Comparison of ENCODE assay signal across 18 mouse cellular contexts in genomic region chr19:34568988-34569895, GRCm38 (mm10). TPM values are rescaled to one million over a fixed set of nuclear protein-coding genes. Genes with fewer than 3 reads are reported as not detected.
A peak's percentile ranks its signal among the peaks of the same experiment; 100 is the strongest.
DNase-seq lines count a peak whose midpoint lies in the region; ATAC-seq and TF ChIP-seq lines count a peak whose summit lies in the region.
"Had no signal": no experiment of that assay in that cellular context is flagged by ENCODE, and none has a peak within 500 bp of the region (broad histone marks: within the 10 kb centered on the region; RNA-seq: fewer than 3 reads in every experiment).

No protein-coding gene starts in this region.

- no peak for ATAC-seq in heart, embryonic 13.5 days (ENCODE audit: extremely low read depth, insufficient number of reproducible peaks, low FRiP score, low TSS enrichment)
- ATAC-seq in limb, embryonic 12.5 days (ENCODE audit: insufficient number of reproducible peaks, insufficient read depth, low FRiP score, low TSS enrichment, low read depth) = no peak
- ATAC-seq in hindbrain, embryonic 16.5 days = no peak
- no peak for ATAC-seq in intestine, embryonic 15.5 days

- TF ChIP-seq POLR2A in lung, adult 2 months (IDR thresholded peaks at IDR 0.05; ENCODE audit: borderline replicate concordance, extremely low read depth, low read depth, low read length) = no peak
- no peak for TF ChIP-seq POLR2A in small intestine, adult 2 months (IDR thresholded peaks at IDR 0.05; ENCODE audit: low read depth, low read length)

- H3K9me3 ChIP-seq in heart, embryonic 13.5 days = no peaks in the 10 kb centered on the region
- H3K9me3 ChIP-seq in limb, embryonic 12.5 days = no peaks in the 10 kb centered on the region
- no peaks in the 10 kb centered on the region for H3K9me3 ChIP-seq in hindbrain, embryonic 16.5 days (ENCODE audit: control insufficient read depth, low read length)
- no peaks in the 10 kb centered on the region for H3K9me3 ChIP-seq in intestine, embryonic 15.5 days
- H3K9me3 ChIP-seq: embryonic facial prominence, embryonic 15.5 days; forebrain, embryonic 12.5 days; neural tube, embryonic 13.5 days had no signal

- peaks cover 10% of the 10 kb centered on the region; the same call in 1 of the 2 replicates for H3K36me3 ChIP-seq in heart, embryonic 13.5 days
- H3K36me3 ChIP-seq in limb, embryonic 12.5 days = peaks cover 5% of the 10 kb centered on the region; the same call in 1 of the 2 replicates
- H3K36me3 ChIP-seq in small intestine, adult 2 months (ENCODE audit: control insufficient read depth, insufficient read depth, low read length) = no peaks in the 10 kb centered on the region; the same call in 1 of the 2 replicates
- no peaks in the 10 kb centered on the region for H3K36me3 ChIP-seq in hindbrain, embryonic 16.5 days (ENCODE audit: control insufficient read depth, insufficient read depth, low read length)
- H3K36me3 ChIP-seq in intestine, embryonic 15.5 days = no peaks in the 10 kb centered on the region
- H3K36me3 ChIP-seq: forebrain, embryonic 12.5 days; neural tube, embryonic 13.5 days had no signal

- 70% methylated on average over 7 of the region's 7 CpGs for WGBS in heart, embryonic 13.5 days
- WGBS in lung, adult 2 months = 54% methylated on average over 7 of the region's 7 CpGs
- WGBS in limb, embryonic 12.5 days = 47% methylated on average over 7 of the region's 7 CpGs
- 45% methylated on average over 7 of the region's 7 CpGs for WGBS in small intestine, adult 2 months
- 79% methylated on average over 7 of the region's 7 CpGs for WGBS in hindbrain, embryonic 16.5 days
- 50% methylated on average over 7 of the region's 7 CpGs for WGBS in intestine, embryonic 15.5 days

- H3K27ac ChIP-seq in heart, embryonic 13.5 days (replicated peaks) = 0 out of 2 replicates have a peak overlapping the region, but pooled peaks have one; percentile 1
- H3K27ac ChIP-seq in limb, embryonic 12.5 days = peak overlapping the region; percentile 1; the same call in 1 of the 2 replicates
- H3K27ac ChIP-seq in small intestine, adult 2 months (ENCODE audit: insufficient read depth, low read depth, low read length) = peak overlapping the region; percentile 25; the same call in 1 of the 2 replicates
- H3K27ac ChIP-seq in hindbrain, embryonic 16.5 days (ENCODE audit: low read depth, low read length) = no peak overlapping the region
- no peak overlapping the region for H3K27ac ChIP-seq in intestine, embryonic 15.5 days
- H3K27ac ChIP-seq: embryonic facial prominence, embryonic 15.5 days; forebrain, embryonic 12.5 days; liver, embryonic 14.5 days; neural tube, embryonic 13.5 days had no signal

- no peak for TF ChIP-seq CTCF in lung, adult 2 months (IDR thresholded peaks at IDR 0.05; ENCODE audit: insufficient read depth, low read length)
- TF ChIP-seq CTCF in small intestine, adult 2 months (IDR thresholded peaks at IDR 0.05; ENCODE audit: extremely low read depth, insufficient read length, insufficient replicate concordance, low read depth, low read length) = no peak

- H3K9ac ChIP-seq in heart, embryonic 13.5 days = no peak overlapping the region
- no peak overlapping the region for H3K9ac ChIP-seq in limb, embryonic 12.5 days (replicated peaks)
- no peak overlapping the region for H3K9ac ChIP-seq in hindbrain, embryonic 16.5 days (ENCODE audit: low read depth, low read length)
- H3K9ac ChIP-seq in intestine, embryonic 15.5 days = no peak overlapping the region
- H3K9ac ChIP-seq: embryonic facial prominence, embryonic 15.5 days; forebrain, embryonic 12.5 days; liver, embryonic 14.5 days; neural tube, embryonic 13.5 days had no signal

- intact Hi-C loops in heart, postnatal 25 days (cut with DNase I) = no loop called here

- H3K4me3 ChIP-seq in heart, embryonic 13.5 days = no peak overlapping the region
- H3K4me3 ChIP-seq in lung, adult 2 months (replicated peaks; ENCODE audit: extremely low read depth, low read depth, low read length) = no peak overlapping the region
- H3K4me3 ChIP-seq in limb, embryonic 12.5 days (replicated peaks) = no peak overlapping the region
- H3K4me3 ChIP-seq in small intestine, adult 2 months (ENCODE audit: low read depth, low read length) = no peak overlapping the region
- no peak overlapping the region for H3K4me3 ChIP-seq in hindbrain, embryonic 16.5 days (ENCODE audit: low read length)
- no peak overlapping the region for H3K4me3 ChIP-seq in intestine, embryonic 15.5 days (replicated peaks)
- H3K4me3 ChIP-seq: embryonic facial prominence, embryonic 15.5 days; forebrain, embryonic 12.5 days; neural tube, embryonic 13.5 days had no signal

- peaks cover 14% of the 10 kb centered on the region for H3K4me1 ChIP-seq in heart, embryonic 13.5 days
- H3K4me1 ChIP-seq in lung, adult 2 months (ENCODE audit: control insufficient read depth, insufficient read depth, low read length) = no peaks in the 10 kb centered on the region; the same call in none of the 2 replicates
- H3K4me1 ChIP-seq in limb, embryonic 12.5 days (replicated peaks) = peaks cover 16% of the 10 kb centered on the region; the same call in 1 of the 2 replicates
- H3K4me1 ChIP-seq in small intestine, adult 2 months (ENCODE audit: control insufficient read depth, insufficient read depth, insufficient read length, low read length) = peaks cover 11% of the 10 kb centered on the region; the same call in 1 of the 2 replicates
- no peaks in the 10 kb centered on the region for H3K4me1 ChIP-seq in hindbrain, embryonic 16.5 days (ENCODE audit: control insufficient read depth, insufficient read depth, low read depth, low read length)
- no peaks in the 10 kb centered on the region for H3K4me1 ChIP-seq in intestine, embryonic 15.5 days (replicated peaks)
- H3K4me1 ChIP-seq: embryonic facial prominence, embryonic 15.5 days; forebrain, embryonic 12.5 days had no signal

- H3K27me3 ChIP-seq in heart, embryonic 13.5 days (replicated peaks) = no peaks in the 10 kb centered on the region
- H3K27me3 ChIP-seq in limb, embryonic 12.5 days = no peaks in the 10 kb centered on the region
- H3K27me3 ChIP-seq in small intestine, adult 2 months (ENCODE audit: control insufficient read depth, insufficient read depth, low read length) = no peaks in the 10 kb centered on the region
- H3K27me3 ChIP-seq in hindbrain, embryonic 16.5 days (replicated peaks; ENCODE audit: control insufficient read depth, insufficient read depth, low read length) = no peaks in the 10 kb centered on the region
- H3K27me3 ChIP-seq in intestine, embryonic 15.5 days (replicated peaks) = no peaks in the 10 kb centered on the region
- H3K27me3 ChIP-seq: embryonic facial prominence, embryonic 15.5 days; forebrain, embryonic 12.5 days; neural tube, embryonic 13.5 days had no signal

- no peak overlapping the region for H3K4me2 ChIP-seq in heart, embryonic 13.5 days
- H3K4me2 ChIP-seq in limb, embryonic 12.5 days = no peak overlapping the region
- no peak overlapping the region for H3K4me2 ChIP-seq in hindbrain, embryonic 16.5 days (ENCODE audit: low read length)
- no peak overlapping the region for H3K4me2 ChIP-seq in intestine, embryonic 15.5 days (replicated peaks)
- H3K4me2 ChIP-seq: embryonic facial prominence, embryonic 15.5 days; forebrain, embryonic 12.5 days; neural tube, embryonic 13.5 days had no signal

- no peak for DNase-seq in heart, postnatal 25 days (ENCODE audit: low spot score)
- peak; percentile 58 to 62 for DNase-seq in lung, adult 18-20 months
- no peak for DNase-seq in lung, adult 2 months
- DNase-seq: cerebellum, adult 9-10 months; heart, postnatal 14 days; thymus, adult 18-20 months had no signal

RNA-seq across cellular contexts. Expression of gene Ifit3, which starts 14.1 kb away (rescaled TPM):
- polyA plus RNA-seq in heart, embryonic 13.5 days (2015; fragmentation: Nextera tagmentation; extraction: Ambion mirVana) = 1.5 and 1.6 TPM in 2 replicates
- total RNA-seq in heart, postnatal 25 days (2021) = 1 to 10 TPM; 3.8 to 4.0 TPM
- polyA plus RNA-seq in lung, adult 2 months (2012; rRNA removed) = 7.2 and 14.0 TPM in 2 replicates
- polyA plus RNA-seq in limb, embryonic 12.5 days (2016; fragmentation: Nextera tagmentation; extraction: Ambion mirVana) = 2.1 and 3.6 TPM in 2 replicates
- 0.38 and 2.7 TPM in 2 replicates for polyA plus RNA-seq in small intestine, adult 2 months (2012; rRNA removed)
- polyA plus RNA-seq in hindbrain, embryonic 16.5 days (2015; fragmentation: Nextera tagmentation; extraction: Ambion mirVana) = 1.1 and 2.3 TPM in 2 replicates
- 0.81 and 1.5 TPM in 2 replicates for polyA plus RNA-seq in intestine, embryonic 15.5 days (2015; fragmentation: Nextera tagmentation; extraction: Ambion mirVana)

RNA-seq across cellular contexts. Expression of gene Ifit2, which starts 18.7 kb away (rescaled TPM):
- polyA plus RNA-seq in heart, embryonic 13.5 days (2015; fragmentation: Nextera tagmentation; extraction: Ambion mirVana) = 6.2 and 8.0 TPM in 2 replicates
- total RNA-seq in heart, postnatal 25 days (2021) = 1 to 10 TPM; 3.5 to 3.6 TPM
- polyA plus RNA-seq in lung, adult 2 months (2012; rRNA removed) = 3.8 and 6.3 TPM in 2 replicates
- 9.0 and 10.3 TPM in 2 replicates for polyA plus RNA-seq in limb, embryonic 12.5 days (2016; fragmentation: Nextera tagmentation; extraction: Ambion mirVana)
- 0.08 and 0.25 TPM in 2 replicates for polyA plus RNA-seq in small intestine, adult 2 months (2012; rRNA removed)
- 7.0 and 7.2 TPM in 2 replicates for polyA plus RNA-seq in hindbrain, embryonic 16.5 days (2015; fragmentation: Nextera tagmentation; extraction: Ambion mirVana)
- polyA plus RNA-seq in intestine, embryonic 15.5 days (2015; fragmentation: Nextera tagmentation; extraction: Ambion mirVana) = 6.3 and 6.7 TPM in 2 replicates

RNA-seq across cellular contexts. Expression of gene Ifit1bl1, which starts 32.5 kb away (rescaled TPM):
- 1.5 and 1.6 TPM in 2 replicates for polyA plus RNA-seq in heart, embryonic 13.5 days (2015; fragmentation: Nextera tagmentation; extraction: Ambion mirVana)
- total RNA-seq in heart, postnatal 25 days (2021) = 1 to 10 TPM in 1 of 2 experiments, under 1 TPM in 1; 0.84 to 1.2 TPM
- 0.78 and 1.1 TPM in 2 replicates for polyA plus RNA-seq in lung, adult 2 months (2012; rRNA removed)
- polyA plus RNA-seq in limb, embryonic 12.5 days (2016; fragmentation: Nextera tagmentation; extraction: Ambion mirVana) = 0.21 and 0.40 TPM in 2 replicates
- polyA plus RNA-seq in small intestine, adult 2 months (2012; rRNA removed) = 6.3 and 8.4 TPM in 2 replicates
- polyA plus RNA-seq in hindbrain, embryonic 16.5 days (2015; fragmentation: Nextera tagmentation; extraction: Ambion mirVana) = 1.4 TPM in 2 replicates
- polyA plus RNA-seq in intestine, embryonic 15.5 days (2015; fragmentation: Nextera tagmentation; extraction: Ambion mirVana) = 0.53 and 0.59 TPM in 2 replicates
- total RNA-seq: ES-E14; megakaryocyte-erythroid progenitor cell, adult 5-6 weeks had no signal

RNA-seq across cellular contexts. Expression of gene Ifit3b, which starts 38.5 kb away (rescaled TPM):
- 0.37 and 1.0 TPM in 2 replicates for polyA plus RNA-seq in heart, embryonic 13.5 days (2015; fragmentation: Nextera tagmentation; extraction: Ambion mirVana)
- 1 to 10 TPM; 1.1 TPM for total RNA-seq in heart, postnatal 25 days (2021)
- 2.1 and 4.5 TPM in 2 replicates for polyA plus RNA-seq in lung, adult 2 months (2012; rRNA removed)
- 0.67 and 1.1 TPM in 2 replicates for polyA plus RNA-seq in limb, embryonic 12.5 days (2016; fragmentation: Nextera tagmentation; extraction: Ambion mirVana)
- polyA plus RNA-seq in small intestine, adult 2 months (2012; rRNA removed) = 0.20 and 0.90 TPM in 2 replicates
- polyA plus RNA-seq in hindbrain, embryonic 16.5 days (2015; fragmentation: Nextera tagmentation; extraction: Ambion mirVana) = 0.14 and 0.25 TPM in 2 replicates
- 0.23 and 0.29 TPM in 2 replicates for polyA plus RNA-seq in intestine, embryonic 15.5 days (2015; fragmentation: Nextera tagmentation; extraction: Ambion mirVana)
- total RNA-seq: ES-E14; granulocyte monocyte progenitor cell, adult 5-6 weeks; megakaryocyte-erythroid progenitor cell, adult 5-6 weeks had no signal

RNA-seq across cellular contexts. Expression of gene Lipa, which starts 42.0 kb away (rescaled TPM):
- polyA plus RNA-seq in heart, embryonic 13.5 days (2015; fragmentation: Nextera tagmentation; extraction: Ambion mirVana) = 31.1 and 33.9 TPM in 2 replicates
- total RNA-seq in heart, postnatal 25 days (2021) = 10 to 100 TPM; 21.0 to 25.6 TPM
- 31.1 and 47.2 TPM in 2 replicates for polyA plus RNA-seq in lung, adult 2 months (2012; rRNA removed)
- polyA plus RNA-seq in limb, embryonic 12.5 days (2016; fragmentation: Nextera tagmentation; extraction: Ambion mirVana) = 25.9 and 27.9 TPM in 2 replicates
- 17.9 and 21.7 TPM in 2 replicates for polyA plus RNA-seq in small intestine, adult 2 months (2012; rRNA removed)
- polyA plus RNA-seq in hindbrain, embryonic 16.5 days (2015; fragmentation: Nextera tagmentation; extraction: Ambion mirVana) = 24.6 and 25.2 TPM in 2 replicates
- polyA plus RNA-seq in intestine, embryonic 15.5 days (2015; fragmentation: Nextera tagmentation; extraction: Ambion mirVana) = 30.7 and 34.9 TPM in 2 replicates

Comparison
In these comparisons a context has a peak if more than half of its experiments do, and no peak if none do; other contexts are left out.
1. DNase-seq: peak in lung, adult 18-20 months (2 of 2); none in heart, postnatal 25 days (single experiment) and lung, adult 2 months (single experiment).
2. H3K27ac ChIP-seq: peak in heart, embryonic 13.5 days (single experiment), limb, embryonic 12.5 days (single experiment) and small intestine, adult 2 months (single experiment); none in hindbrain, embryonic 16.5 days (single experiment) and intestine, embryonic 15.5 days (single experiment).